Mouse (Mus musculus): ENCODE measurements around the gene Tbc1d8b. TPM values are rescaled to one million over a fixed set of nuclear protein-coding genes. Genes with fewer than 3 reads are reported as not detected.

Tbc1d8b gene
- polyA plus RNA-seq, 1 experiment from 2014 or later, result 2.8 TPM

GRCm38 (mm10) chrX:139783045-139783422, 98.2 kb downstream of the Tbc1d8b start:
- Histone ChIP-seq H3K4me1 (ENCODE audit: control insufficient read depth, insufficient read depth, low read length) (no peaks in the 10 kb centered on the region), H3K4me3 (ENCODE audit: low read depth, low read length) (no peak overlapping the region), H3K9me3 (ENCODE audit: control insufficient read depth, low read length) (no peaks in the 10 kb centered on the region), H3K36me3 (ENCODE audit: control insufficient read depth, insufficient read depth, low read length) (no peaks in the 10 kb centered on the region), H3K9ac (ENCODE audit: low read depth, low read length) (no peak overlapping the region), H3K27me3 (replicated peaks; ENCODE audit: control insufficient read depth, insufficient read depth, low read length) (peaks cover 8% of the 10 kb centered on the region; the same call in 1 of the 2 replicates), H3K27ac (replicated peaks; ENCODE audit: low read depth, low read length) (no peak overlapping the region), H3K4me2 (ENCODE audit: low read depth, low read length) (no peak overlapping the region)
- DNase-seq (ENCODE audit: low spot score), result no peak
- WGBS, result 64% methylated on average over 3 of the region's 3 CpGs
- ATAC-seq (ENCODE audit: low read depth), result peak; percentile 26; the same call in 1 of the 2 replicates

GRCm38 (mm10) chrX:139785764-139786163, 101.0 kb downstream of the Tbc1d8b start:
- Histone ChIP-seq H3K9ac (ENCODE audit: low read depth, low read length) (no peak overlapping the region), H3K4me2 (ENCODE audit: low read depth, low read length) (no peak overlapping the region), H3K9me3 (ENCODE audit: control insufficient read depth, low read length) (no peaks in the 10 kb centered on the region), H3K4me1 (ENCODE audit: control insufficient read depth, insufficient read depth, low read length) (no peaks in the 10 kb centered on the region), H3K4me3 (ENCODE audit: low read depth, low read length) (no peak overlapping the region), H3K27me3 (replicated peaks; ENCODE audit: control insufficient read depth, insufficient read depth, low read length) (peaks cover 4% of the 10 kb centered on the region; the same call in 1 of the 2 replicates), H3K36me3 (ENCODE audit: control insufficient read depth, insufficient read depth, low read length) (no peaks in the 10 kb centered on the region), H3K27ac (replicated peaks; ENCODE audit: low read depth, low read length) (no peak overlapping the region)
- peak; percentile 56 for DNase-seq (ENCODE audit: low spot score)
- peak; percentile 68 for ATAC-seq (ENCODE audit: low read depth)
- WGBS, result 36% methylated on average over 1 of the region's 1 CpGs

GRCm38 (mm10) chrX:139794072-139794845, 109.5 kb downstream of the Tbc1d8b start:
- ATAC-seq (ENCODE audit: low read depth) (no peak), DNase-seq (ENCODE audit: low spot score) (no peak)

GRCm38 (mm10) chrX:139796037-139796436, 111.2 kb downstream of the Tbc1d8b start:
- H3K4me1 ChIP-seq (ENCODE audit: control insufficient read depth, insufficient read depth, low read length), result no peaks in the 10 kb centered on the region
- peaks cover 10% of the 10 kb centered on the region for H3K27me3 ChIP-seq (replicated peaks; ENCODE audit: control insufficient read depth, insufficient read depth, low read length)

More at GRCm38 (mm10) chrX:139794072-139794845, 109.5 kb downstream of the Tbc1d8b start:
- no peaks in the 10 kb centered on the region for H3K4me1 ChIP-seq (ENCODE audit: control insufficient read depth, insufficient read depth, low read length)
- no peaks in the 10 kb centered on the region for H3K9me3 ChIP-seq (ENCODE audit: control insufficient read depth, low read length)
- H3K4me3 ChIP-seq (ENCODE audit: low read depth, low read length), result no peak overlapping the region
- H3K4me2 ChIP-seq (ENCODE audit: low read depth, low read length), result no peak overlapping the region
- 86% methylated on average over 7 of the region's 7 CpGs for WGBS
- peaks cover 10% of the 10 kb centered on the region for H3K27me3 ChIP-seq (replicated peaks; ENCODE audit: control insufficient read depth, insufficient read depth, low read length)
- H3K36me3 ChIP-seq (ENCODE audit: control insufficient read depth, insufficient read depth, low read length), result no peaks in the 10 kb centered on the region
- H3K27ac ChIP-seq (replicated peaks; ENCODE audit: low read depth, low read length), result no peak overlapping the region
- no peak overlapping the region for H3K9ac ChIP-seq (ENCODE audit: low read depth, low read length)

GRCm38 (mm10) chrX:139797875-139798274, 113.1 kb downstream of the Tbc1d8b start:
- H3K27me3 ChIP-seq (replicated peaks; ENCODE audit: control insufficient read depth, insufficient read depth, low read length), result peaks cover 5% of the 10 kb centered on the region
- no peak overlapping the region for H3K4me2 ChIP-seq (ENCODE audit: low read depth, low read length)
- no peak overlapping the region for H3K27ac ChIP-seq (replicated peaks; ENCODE audit: low read depth, low read length)
- no peaks in the 10 kb centered on the region for H3K36me3 ChIP-seq (ENCODE audit: control insufficient read depth, insufficient read depth, low read length)
- H3K4me1 ChIP-seq (ENCODE audit: control insufficient read depth, insufficient read depth, low read length), result no peaks in the 10 kb centered on the region
- no peaks in the 10 kb centered on the region for H3K9me3 ChIP-seq (ENCODE audit: control insufficient read depth, low read length)
- H3K9ac ChIP-seq (ENCODE audit: low read depth, low read length), result no peak overlapping the region
- DNase-seq (ENCODE audit: low spot score) (no peak), ATAC-seq (ENCODE audit: low read depth) (peak; percentile 75; the same call in 1 of the 2 replicates)
- no peak overlapping the region for H3K4me3 ChIP-seq (ENCODE audit: low read depth, low read length)
- 68% methylated on average over 9 of the region's 9 CpGs for WGBS

More at GRCm38 (mm10) chrX:139796037-139796436, 111.2 kb downstream of the Tbc1d8b start:
- WGBS, result 64% methylated on average over 6 of the region's 6 CpGs
- Histone ChIP-seq H3K27ac (replicated peaks; ENCODE audit: low read depth, low read length) (no peak overlapping the region), H3K9me3 (ENCODE audit: control insufficient read depth, low read length) (no peaks in the 10 kb centered on the region), H3K4me3 (ENCODE audit: low read depth, low read length) (no peak overlapping the region), H3K36me3 (ENCODE audit: control insufficient read depth, insufficient read depth, low read length) (no peaks in the 10 kb centered on the region), H3K9ac (ENCODE audit: low read depth, low read length) (no peak overlapping the region), H3K4me2 (ENCODE audit: low read depth, low read length) (no peak overlapping the region)
- ATAC-seq (ENCODE audit: low read depth) (no peak), DNase-seq (ENCODE audit: low spot score) (no peak)

GRCm38 (mm10) chrX:139799953-139800352, 115.2 kb downstream of the Tbc1d8b start:
- no peak for ATAC-seq (ENCODE audit: low read depth)
- Histone ChIP-seq H3K27ac (replicated peaks; ENCODE audit: low read depth, low read length) (no peak overlapping the region), H3K9me3 (ENCODE audit: control insufficient read depth, low read length) (no peaks in the 10 kb centered on the region), H3K4me3 (ENCODE audit: low read depth, low read length) (no peak overlapping the region), H3K4me1 (ENCODE audit: control insufficient read depth, insufficient read depth, low read length) (no peaks in the 10 kb centered on the region), H3K9ac (ENCODE audit: low read depth, low read length) (no peak overlapping the region), H3K4me2 (ENCODE audit: low read depth, low read length) (no peak overlapping the region), H3K36me3 (ENCODE audit: control insufficient read depth, insufficient read depth, low read length) (no peaks in the 10 kb centered on the region), H3K27me3 (replicated peaks; ENCODE audit: control insufficient read depth, insufficient read depth, low read length) (peaks cover under 1% of the 10 kb centered on the region)
- WGBS, result 72% methylated on average over 3 of the region's 3 CpGs
- no peak for DNase-seq (ENCODE audit: low spot score)

GRCm38 (mm10) chrX:139800406-139800878, 115.6 kb downstream of the Tbc1d8b start, which contains the start of gene Cldn2:
Gene Cldn2 (plus strand): TSS chrX:139800828.
- Histone ChIP-seq H3K9me3 (ENCODE audit: control insufficient read depth, low read length) (no peaks in the 10 kb centered on the region), H3K4me1 (ENCODE audit: control insufficient read depth, insufficient read depth, low read length) (no peaks in the 10 kb centered on the region), H3K27me3 (replicated peaks; ENCODE audit: control insufficient read depth, insufficient read depth, low read length) (no peaks in the 10 kb centered on the region; the same call in 1 of the 2 replicates), H3K9ac (ENCODE audit: low read depth, low read length) (no peak within 1 kb of the TSS), H3K27ac (replicated peaks; ENCODE audit: low read depth, low read length) (no peak within 1 kb of the TSS), H3K4me2 (ENCODE audit: low read depth, low read length) (no peak within 1 kb of the TSS), H3K4me3 (ENCODE audit: low read depth, low read length) (no peak within 1 kb of the TSS), H3K36me3 (ENCODE audit: control insufficient read depth, insufficient read depth, low read length) (no peaks in the 10 kb centered on the region)
- ATAC-seq (ENCODE audit: low read depth) (no peak), DNase-seq (ENCODE audit: low spot score) (no peak)
- WGBS, result 65% methylated on average over 7 of the region's 8 CpGs
